Mouse (Mus musculus) adrenal gland, adult 8-10 months (tissue): ENCODE measurements at regions not wholly inside any gene's neighbourhood (a gene's known extent, or its start where the extent isn't known, plus 50 kb on each side); places are given as distances from the start of the nearest gene placed in this dataset.

Experiments
- DNase-seq: peaks from one replicate; pipeline ENCODE4 v3.0.0; 2022

DNA sequence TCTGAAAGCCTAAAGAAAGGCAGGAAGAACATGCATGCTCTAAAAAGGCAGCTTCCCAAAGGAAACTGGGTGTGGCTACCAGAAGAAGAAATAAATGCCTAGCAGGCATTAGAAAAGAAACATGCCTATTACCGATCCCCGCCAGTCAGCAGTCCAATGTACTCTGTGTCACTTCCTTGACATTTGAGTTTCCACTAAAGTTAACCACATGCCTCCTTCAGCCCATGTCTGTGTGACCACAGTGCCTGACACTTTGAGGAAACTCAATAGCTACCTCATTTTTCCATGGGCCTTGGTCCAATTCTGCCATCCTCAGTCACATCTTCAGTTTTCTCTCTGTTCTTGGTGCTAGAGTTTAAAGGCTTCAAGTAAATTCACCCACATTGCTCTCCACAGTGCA, 233.7 kb upstream of the Isx start:
- DNase-seq = no peak

GRCm38 (mm10) chr8:74640636-74641035, 232.3 kb upstream of the Isx start:
- no peak for DNase-seq

GRCm38 (mm10) chr8:74659950-74660349, 213.0 kb upstream of the Isx start:
- no peak for DNase-seq

DNA sequence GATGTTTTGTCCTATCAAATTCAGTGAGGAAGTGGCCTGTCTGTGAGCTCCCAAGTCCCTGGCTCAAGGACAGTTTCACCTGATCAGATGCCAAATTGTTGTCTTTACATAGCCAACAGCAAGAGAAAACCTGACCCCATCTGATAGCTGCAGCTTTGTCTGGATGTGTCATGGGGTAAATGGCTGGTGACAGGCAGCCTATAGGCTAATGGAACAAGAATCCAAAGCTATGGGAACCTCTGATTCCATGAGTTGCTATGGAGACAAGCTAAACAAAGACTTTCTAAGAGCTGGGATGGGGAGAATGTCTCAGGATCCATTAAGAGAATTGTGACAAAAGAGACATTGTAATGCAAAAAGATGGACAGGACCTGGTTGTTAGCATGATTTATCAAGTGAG, 184.6 kb upstream of the Isx start:
- no peak for DNase-seq

DNA sequence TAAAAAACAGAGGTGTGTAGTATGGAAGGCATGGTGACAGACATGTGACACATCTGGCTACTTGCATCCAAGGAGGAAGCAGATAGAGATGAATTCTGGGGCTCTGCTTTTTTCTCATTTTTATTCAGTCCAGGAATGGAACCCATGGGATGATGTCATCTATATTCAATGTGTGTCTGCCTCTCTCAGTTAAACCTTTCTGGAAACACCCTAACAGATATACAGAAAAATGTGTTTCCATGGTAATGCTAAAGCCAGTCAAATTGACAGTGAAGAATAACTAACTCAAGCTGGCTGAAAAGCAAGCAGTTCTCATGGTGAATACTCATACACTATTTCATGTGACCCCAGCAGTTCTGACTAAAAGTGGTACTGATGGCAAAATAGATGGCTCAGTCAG, 177.0 kb upstream of the Isx start:
- DNase-seq = no peak

DNA sequence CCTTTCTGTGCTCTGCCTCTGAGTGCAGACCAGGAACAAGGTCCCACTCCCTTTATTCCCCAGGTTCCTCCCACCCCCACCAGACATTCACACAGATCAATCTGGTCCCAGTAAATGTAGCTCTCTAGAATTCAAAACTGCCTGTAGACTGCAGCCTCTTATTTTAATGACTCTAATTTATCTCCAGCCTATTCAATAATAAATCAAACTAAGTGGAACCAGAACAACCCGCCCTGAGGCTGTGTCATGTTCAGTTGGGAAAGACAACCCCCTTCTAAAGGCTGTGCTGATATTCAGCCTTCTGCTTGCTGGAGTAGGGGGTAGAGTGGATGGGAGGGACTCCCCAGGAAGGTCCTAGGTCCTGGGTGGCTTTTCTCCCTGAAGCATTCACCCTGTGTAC, 175.7 kb upstream of the Isx start:
- peak; percentile 2 for DNase-seq

DNA sequence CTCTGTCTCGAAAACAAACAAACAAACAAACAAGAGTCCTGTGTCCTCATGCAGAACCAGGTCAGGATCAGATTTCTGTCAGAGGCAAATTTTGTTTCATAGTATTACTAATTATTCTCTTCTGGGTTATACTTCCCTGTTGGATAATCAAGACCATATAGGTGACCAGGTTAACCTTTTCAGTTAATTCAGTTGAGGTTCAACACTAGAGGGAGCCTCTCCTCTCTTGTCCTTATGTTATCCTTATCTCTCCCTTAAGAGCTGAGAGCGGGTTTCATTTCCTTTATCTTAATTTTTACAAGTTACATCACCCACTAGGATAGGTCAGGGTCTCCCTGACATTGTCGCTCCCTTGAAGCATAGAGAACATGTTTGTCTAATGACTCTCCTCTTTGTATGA, 160.4 kb upstream of the Isx start:
- DNase-seq = no peak

- no peak for DNase-seq
Observed at GRCm38 (mm10) chr8:74716030-74716429, 156.9 kb upstream of the Isx start.

GRCm38 (mm10) chr8:74764728-74765127, 108.2 kb upstream of the Isx start:
- no peak for DNase-seq

DNA sequence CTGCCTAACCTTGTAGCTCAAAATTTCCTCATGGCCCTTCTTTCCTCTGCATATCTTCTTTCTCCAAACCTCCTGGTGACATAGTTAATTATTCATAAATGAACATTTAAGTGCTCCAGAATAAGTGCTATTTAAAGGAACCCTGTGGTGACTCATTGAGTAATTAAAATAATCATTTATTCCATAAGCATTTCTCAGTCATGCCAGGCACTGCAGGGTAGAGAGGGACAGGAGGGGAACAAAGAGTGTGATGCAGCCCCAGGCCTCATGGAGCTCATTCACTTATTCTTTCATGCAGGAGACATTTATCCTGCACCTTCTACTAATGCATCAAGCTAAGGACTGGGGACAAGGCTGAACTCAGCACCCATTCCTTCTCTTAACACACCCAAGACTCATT, 97.4 kb upstream of the Isx start:
- no peak for DNase-seq

- no peak for DNase-seq
Observed at GRCm38 (mm10) chr8:74781087-74781486, 91.9 kb upstream of the Isx start.

GRCm38 (mm10) chr8:74808685-74809084, 64.3 kb upstream of the Isx start:
- DNase-seq = no peak

DNA sequence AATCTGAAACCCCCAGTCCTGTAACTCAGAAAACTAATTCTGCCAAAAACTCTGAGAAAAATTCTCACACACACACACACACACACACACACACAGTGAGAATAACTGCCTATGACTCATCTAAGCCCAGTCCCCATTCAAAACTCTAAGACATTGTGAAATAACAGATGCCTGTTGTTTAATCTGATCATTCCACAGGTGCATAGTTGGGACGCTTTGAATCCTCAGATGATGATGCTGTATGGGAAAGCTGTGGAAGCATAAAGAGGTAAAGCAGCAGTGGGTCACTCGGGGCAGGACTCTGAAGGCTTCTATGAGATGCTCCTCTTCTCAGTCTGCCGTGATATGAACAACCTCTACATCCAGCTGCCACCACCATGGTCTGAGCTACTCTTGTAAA, 62.9 kb upstream of the Isx start:
- DNase-seq = no peak

DNA sequence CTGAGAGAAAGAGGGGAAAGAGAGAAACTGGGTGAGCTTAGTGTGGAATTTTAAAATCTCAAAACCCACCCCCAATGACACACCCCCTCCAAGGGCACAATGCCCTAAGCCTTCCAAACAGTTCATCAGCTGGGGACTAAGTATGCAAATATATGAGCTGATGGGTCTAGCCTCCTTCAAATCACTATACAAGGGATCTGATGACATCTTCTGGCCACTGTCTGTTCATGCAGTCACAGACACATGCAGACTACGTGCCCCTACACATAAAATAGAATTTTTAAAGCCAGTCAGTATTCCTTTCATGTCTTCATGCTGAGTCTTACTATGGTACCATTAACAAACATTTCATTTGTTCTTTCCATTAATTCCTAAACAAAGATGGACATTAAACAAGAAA, 54.5 kb upstream of the Isx start:
- no peak for DNase-seq

DNA sequence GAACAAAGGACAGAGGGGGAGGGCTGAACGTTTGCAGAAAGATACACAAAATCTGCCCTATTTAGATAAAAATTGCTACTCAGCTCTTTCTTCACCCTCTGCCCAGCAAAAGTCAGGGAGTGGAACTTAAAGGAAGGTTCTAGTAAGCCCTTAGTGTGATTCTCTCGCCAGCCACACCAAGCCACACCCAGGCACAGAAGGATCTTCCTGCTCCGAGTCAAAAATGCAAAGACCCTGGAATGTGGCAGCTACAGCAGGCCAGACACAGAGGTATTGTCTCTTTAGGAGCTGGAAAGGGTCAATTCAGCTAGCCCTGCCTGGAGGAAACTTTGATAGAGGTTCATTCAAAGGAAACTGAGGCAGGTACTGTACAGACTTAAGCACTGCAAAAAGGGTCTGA, 52.3 kb upstream of the Isx start:
- no peak for DNase-seq

DNA sequence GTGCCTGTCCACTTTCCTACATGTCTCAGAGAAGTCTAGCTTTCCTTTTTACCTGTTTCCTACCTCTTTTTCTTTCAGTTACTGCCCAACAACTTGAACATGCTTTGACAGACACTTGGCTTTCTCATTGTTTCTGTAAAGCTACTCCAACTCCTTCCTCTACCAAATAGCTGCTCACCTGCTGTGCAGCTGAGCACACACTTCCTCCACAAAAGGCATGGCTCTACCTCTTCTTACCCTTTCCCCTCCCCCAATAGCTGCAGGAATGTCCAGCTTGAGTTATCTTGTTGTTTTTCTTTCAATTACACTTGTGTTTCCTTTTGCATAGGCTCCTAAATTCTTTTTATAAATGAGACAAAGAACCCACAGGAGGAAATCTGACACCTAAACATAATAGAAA, 50.7 kb upstream of the Isx start:
- no peak for DNase-seq
